Mouse (Mus musculus): ENCODE data around the gene Wfikkn2.

DNA sequence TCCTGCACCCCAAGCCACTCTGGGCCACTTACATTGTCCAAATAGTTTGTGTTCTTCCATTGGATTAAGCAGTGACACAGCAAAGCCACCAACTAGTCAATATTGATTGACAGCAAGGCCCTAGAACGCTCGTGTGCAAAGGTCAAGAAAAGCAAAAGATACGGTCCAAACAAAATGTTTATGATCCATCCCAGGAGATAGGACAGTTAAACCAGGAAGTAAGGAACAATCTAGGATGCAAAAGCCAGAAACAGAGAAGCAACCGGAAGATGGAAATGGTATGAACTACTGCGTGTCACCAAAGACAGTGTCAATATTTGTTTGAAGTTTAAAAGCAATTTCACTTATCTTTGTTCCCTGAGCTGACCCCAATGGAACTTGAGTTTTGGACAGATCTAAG, 43.7 kb downstream of the Wfikkn2 start:
- TF ChIP-seq POLR2A (IDR thresholded peaks at IDR 0.05; ENCODE audit: borderline replicate concordance, insufficient read depth, low read length) (no peak), CTCF (IDR thresholded peaks at IDR 0.05; ENCODE audit: borderline replicate concordance, insufficient read depth, low read depth, low read length) (no peak)

All from cerebellum, adult 2 months (tissue).